Mouse (Mus musculus): ENCODE results near the gene Prcc. TPM values are rescaled to one million over a fixed set of nuclear protein-coding genes. Genes with fewer than 3 reads are reported as not detected.
"Not testable (repeated sequence)": the region's sequence is repeated elsewhere in the genome, so short reads cannot be mapped to it uniquely, and the experiment has no call there.

Prcc gene
- polyA plus RNA-seq, 1 experiment from 2014 or later = 6.5 TPM

GRCm38 (mm10) chr3:87903821-87904220 is 18.4 kb upstream of the Prcc start:
- peaks cover 72% of the 10 kb centered on the region for H3K4me1 ChIP-seq (replicated peaks)
- H3K4me3 ChIP-seq (replicated peaks) = no peak overlapping the region
- ATAC-seq (ENCODE audit: insufficient read depth) = no peak

GRCm38 (mm10) chr3:87901959-87902358 is 16.6 kb upstream of the Prcc start:
- H3K4me1 ChIP-seq (replicated peaks) = peaks cover 57% of the 10 kb centered on the region
- H3K27me3 ChIP-seq; ATAC-seq (ENCODE audit: insufficient read depth); H3K36me3 ChIP-seq (replicated peaks); H3K4me3 ChIP-seq (replicated peaks); H3K9me3 ChIP-seq (replicated peaks); H3K9ac ChIP-seq: not testable (repeated sequence)
- H3K27ac ChIP-seq (replicated peaks) = peak overlapping the region; percentile 96
- H3K4me2 ChIP-seq = peak overlapping the region; percentile 66
- 43% methylated on average over 6 of the region's 6 CpGs for WGBS (ENCODE audit: insufficient replicate concordance)

More at GRCm38 (mm10) chr3:87903821-87904220, 18.4 kb upstream of the Prcc start:
- Histone ChIP-seq H3K27ac (replicated peaks) (peak overlapping the region; percentile 72), H3K4me2 (no peak overlapping the region), H3K27me3 (no peaks in the 10 kb centered on the region), H3K9me3 (replicated peaks) (no peaks in the 10 kb centered on the region), H3K36me3 (replicated peaks) (no peaks in the 10 kb centered on the region), H3K9ac (0 out of 2 replicates have a peak overlapping the region, but pooled peaks have one; percentile 15)
- 53% methylated on average over 5 of the region's 5 CpGs for WGBS (ENCODE audit: insufficient replicate concordance)

- peak overlapping the region; percentile 37 for H3K4me3 ChIP-seq (replicated peaks)
- no peaks in the 10 kb centered on the region for H3K36me3 ChIP-seq (replicated peaks)
- WGBS (ENCODE audit: insufficient replicate concordance) = 8% methylated on average over 1 of the region's 1 CpGs
- H3K27ac ChIP-seq (replicated peaks) = peak overlapping the region; percentile 96
- H3K9ac ChIP-seq = peak overlapping the region; percentile 42
- peaks cover 57% of the 10 kb centered on the region for H3K4me1 ChIP-seq (replicated peaks)
- peak; percentile 76 for ATAC-seq (ENCODE audit: insufficient read depth)
- peak overlapping the region; percentile 66 for H3K4me2 ChIP-seq
- no peaks in the 10 kb centered on the region for H3K27me3 ChIP-seq
- H3K9me3 ChIP-seq (replicated peaks) = no peaks in the 10 kb centered on the region
These were observed 15.7 kb upstream of the Prcc start for GRCm38 (mm10) chr3:87901036-87901624.

DNA sequence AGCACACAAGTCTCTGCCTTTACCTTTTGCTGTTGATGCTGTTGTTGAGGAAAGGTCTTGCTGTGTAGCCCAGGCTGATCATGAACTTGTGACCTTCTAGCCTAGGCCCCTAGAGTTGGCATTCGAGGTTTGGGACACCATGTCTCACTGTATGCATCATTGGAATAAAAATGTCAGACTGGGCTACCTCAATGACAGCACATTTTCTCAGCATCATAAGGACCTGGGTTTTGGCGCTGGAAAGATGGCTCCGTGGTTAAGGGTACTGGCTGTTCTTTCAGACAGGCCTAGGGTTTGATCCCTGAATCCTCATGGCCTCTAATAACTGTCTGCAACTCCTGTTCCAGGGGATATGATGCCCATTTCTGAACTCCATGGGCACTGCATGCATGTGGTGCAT is 14.4 kb upstream of the Prcc start:
- no peak overlapping the region for H3K4me3 ChIP-seq (replicated peaks)
- no peaks in the 10 kb centered on the region for H3K36me3 ChIP-seq (replicated peaks)
- H3K4me1 ChIP-seq (replicated peaks) = peaks cover 46% of the 10 kb centered on the region
- H3K9ac ChIP-seq = no peak overlapping the region
- H3K27me3 ChIP-seq = no peaks in the 10 kb centered on the region
- ATAC-seq (ENCODE audit: insufficient read depth) = no peak
- no peaks in the 10 kb centered on the region for H3K9me3 ChIP-seq (replicated peaks)
- WGBS (ENCODE audit: insufficient replicate concordance) = 82% methylated on average over 3 of the region's 3 CpGs
- H3K4me2 ChIP-seq = no peak overlapping the region
- peak overlapping the region; percentile 29; the same call in 1 of the 2 replicates for H3K27ac ChIP-seq (replicated peaks)

GRCm38 (mm10) chr3:87899266-87899665 is 13.9 kb upstream of the Prcc start:
- no peak for ATAC-seq (ENCODE audit: insufficient read depth)
- no peak overlapping the region for H3K4me2 ChIP-seq
- peaks cover 43% of the 10 kb centered on the region for H3K4me1 ChIP-seq (replicated peaks)
- H3K27me3 ChIP-seq = no peaks in the 10 kb centered on the region
- WGBS (ENCODE audit: insufficient replicate concordance) = 60% methylated on average over 3 of the region's 3 CpGs
- no peaks in the 10 kb centered on the region for H3K9me3 ChIP-seq (replicated peaks)
- H3K4me3 ChIP-seq (replicated peaks) = no peak overlapping the region
- no peak overlapping the region for H3K9ac ChIP-seq
- H3K27ac ChIP-seq (replicated peaks) = 0 out of 2 replicates have a peak overlapping the region, but pooled peaks have one; percentile 29
- no peaks in the 10 kb centered on the region for H3K36me3 ChIP-seq (replicated peaks)

DNA sequence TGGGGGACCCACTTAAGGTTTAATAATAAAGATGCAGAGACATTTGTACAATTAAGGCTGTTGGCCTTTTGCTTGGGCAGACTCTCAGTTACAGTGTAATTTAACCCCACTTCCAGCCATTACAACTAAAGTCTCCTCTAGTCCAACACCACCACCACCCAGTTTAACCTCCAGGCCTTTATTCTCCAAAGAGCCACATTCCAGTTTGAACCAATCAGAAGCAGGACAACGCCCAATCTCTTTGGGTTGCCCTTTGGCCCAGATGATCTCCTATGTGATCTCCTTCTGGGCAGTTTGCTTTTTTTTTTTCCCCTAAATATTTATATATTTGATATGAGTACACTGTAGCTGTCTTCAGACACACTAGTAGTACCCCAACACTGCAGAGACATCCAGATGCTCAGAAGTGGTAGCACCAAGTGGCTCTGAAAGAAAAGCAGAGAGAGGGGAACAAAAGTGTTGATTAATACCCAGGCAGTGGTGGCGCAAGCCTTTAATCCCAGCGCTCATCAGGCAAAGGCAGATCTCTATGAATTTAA is 8.0 kb upstream of the Prcc start:
- WGBS (ENCODE audit: insufficient replicate concordance) = 73% methylated on average over 3 of the region's 3 CpGs
- Histone ChIP-seq H3K9ac (no peak overlapping the region), H3K9me3 (replicated peaks) (no peaks in the 10 kb centered on the region), H3K4me1 (replicated peaks) (peaks cover 15% of the 10 kb centered on the region), H3K27me3 (no peaks in the 10 kb centered on the region), H3K4me3 (replicated peaks) (no peak overlapping the region), H3K36me3 (replicated peaks) (no peaks in the 10 kb centered on the region), H3K27ac (replicated peaks) (peak overlapping the region; percentile 14), H3K4me2 (no peak overlapping the region)
- ATAC-seq (ENCODE audit: insufficient read depth) = no peak

DNA sequence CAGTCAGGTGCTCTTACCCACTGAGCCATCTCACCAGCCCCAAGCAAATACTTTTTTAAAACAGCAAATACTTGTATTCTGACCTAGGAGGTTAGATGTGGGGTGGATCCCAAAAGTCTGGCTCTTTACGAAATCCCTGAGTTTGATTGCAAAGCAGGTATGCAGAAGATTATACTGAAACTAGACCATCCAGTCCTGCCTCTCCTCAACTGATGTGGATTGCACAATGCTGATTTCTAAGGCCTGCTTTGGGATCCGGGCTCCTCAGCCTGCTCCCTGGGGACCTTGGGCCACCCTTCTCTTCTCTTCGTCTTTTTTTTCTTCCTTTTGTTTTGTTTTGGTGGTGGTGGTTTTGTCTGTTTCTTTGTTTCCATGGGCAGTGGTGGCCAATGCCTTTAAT is 6.1 kb upstream of the Prcc start:
- peaks cover 21% of the 10 kb centered on the region for H3K4me1 ChIP-seq (replicated peaks)
- no peaks in the 10 kb centered on the region for H3K9me3 ChIP-seq (replicated peaks)
- ATAC-seq (ENCODE audit: insufficient read depth) = no peak
- H3K4me2 ChIP-seq = no peak overlapping the region
- H3K9ac ChIP-seq = no peak overlapping the region
- H3K27ac ChIP-seq (replicated peaks) = no peak overlapping the region
- WGBS (ENCODE audit: insufficient replicate concordance) = 74% methylated on average over 3 of the region's 3 CpGs
- H3K4me3 ChIP-seq (replicated peaks) = no peak overlapping the region
- H3K27me3 ChIP-seq = no peaks in the 10 kb centered on the region
- no peaks in the 10 kb centered on the region for H3K36me3 ChIP-seq (replicated peaks)

- 72% methylated on average over 4 of the region's 4 CpGs for WGBS (ENCODE audit: insufficient replicate concordance)
- not testable (repeated sequence) for H3K27ac ChIP-seq (replicated peaks); H3K9ac ChIP-seq; H3K4me3 ChIP-seq (replicated peaks); H3K9me3 ChIP-seq (replicated peaks); ATAC-seq (ENCODE audit: insufficient read depth); H3K36me3 ChIP-seq (replicated peaks); H3K4me2 ChIP-seq; H3K27me3 ChIP-seq
- H3K4me1 ChIP-seq (replicated peaks) = peaks cover 29% of the 10 kb centered on the region
These were observed 2.0 kb upstream of the Prcc start for GRCm38 (mm10) chr3:87887400-87887799.

GRCm38 (mm10) chr3:87886416-87886815 is 1.0 kb upstream of the Prcc start:
- peaks cover 30% of the 10 kb centered on the region for H3K4me1 ChIP-seq (replicated peaks)
- no peaks in the 10 kb centered on the region for H3K27me3 ChIP-seq
- H3K9ac ChIP-seq = peak overlapping the region; percentile 48; the same call in 1 of the 2 replicates
- H3K27ac ChIP-seq (replicated peaks) = peak overlapping the region; percentile 91
- no peak for ATAC-seq (ENCODE audit: insufficient read depth)
- no peaks in the 10 kb centered on the region for H3K9me3 ChIP-seq (replicated peaks)
- peak overlapping the region; percentile 71 for H3K4me3 ChIP-seq (replicated peaks)
- H3K36me3 ChIP-seq (replicated peaks) = 0 out of 2 replicates have a peak, but pooled peaks cover 4% of the 10 kb centered on the region
- WGBS (ENCODE audit: insufficient replicate concordance) = 77% methylated on average over 6 of the region's 6 CpGs
- H3K4me2 ChIP-seq = peak overlapping the region; percentile 81

DNA sequence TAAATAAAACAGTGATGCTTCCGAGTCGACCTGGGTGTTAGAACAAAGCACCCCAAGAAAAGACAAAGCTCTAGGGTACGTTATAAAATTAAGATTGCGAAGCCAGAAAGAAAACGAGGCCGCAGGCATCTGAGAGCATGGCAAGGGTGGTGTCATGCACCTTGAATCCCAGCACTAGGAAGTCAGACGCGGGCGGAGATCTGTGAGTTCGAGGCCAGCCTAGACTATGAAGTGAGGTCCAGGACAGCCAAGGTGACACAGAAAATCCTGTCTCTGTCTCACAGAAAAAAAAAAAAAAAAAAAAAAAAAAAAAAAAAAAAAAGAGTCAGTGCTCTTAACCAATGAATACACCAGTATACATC is 577 bp upstream of the Prcc start:
- peak overlapping the region; percentile 48; the same call in 1 of the 2 replicates for H3K9ac ChIP-seq
- H3K36me3 ChIP-seq (replicated peaks) = peaks cover 8% of the 10 kb centered on the region; the same call in 1 of the 2 replicates
- H3K4me1 ChIP-seq (replicated peaks) = peaks cover 30% of the 10 kb centered on the region
- H3K27ac ChIP-seq (replicated peaks) = peak overlapping the region; percentile 91
- no peaks in the 10 kb centered on the region for H3K9me3 ChIP-seq (replicated peaks)
- ATAC-seq (ENCODE audit: insufficient read depth) = peak; percentile 6
- no peaks in the 10 kb centered on the region for H3K27me3 ChIP-seq
- WGBS (ENCODE audit: insufficient replicate concordance) = 6% methylated on average over 10 of the region's 10 CpGs
- H3K4me3 ChIP-seq (replicated peaks) = peak overlapping the region; percentile 71
- H3K4me2 ChIP-seq = peak overlapping the region; percentile 81

- Histone ChIP-seq H3K9me3 (replicated peaks) (no peaks in the 10 kb centered on the region), H3K4me2 (peak overlapping the region; percentile 81), H3K4me1 (replicated peaks) (peaks cover 30% of the 10 kb centered on the region), H3K4me3 (replicated peaks) (peak overlapping the region; percentile 71), H3K27me3 (no peaks in the 10 kb centered on the region), H3K9ac (peak overlapping the region; percentile 77), H3K27ac (replicated peaks) (peak overlapping the region; percentile 91), H3K36me3 (replicated peaks) (peaks cover 20% of the 10 kb centered on the region)
- ATAC-seq (ENCODE audit: insufficient read depth) = no peak; the same call in 1 of the 2 replicates
- WGBS (ENCODE audit: insufficient replicate concordance) = 0% methylated on average over 28 of the region's 28 CpGs
These were observed 628 bp downstream of the Prcc start for GRCm38 (mm10) chr3:87884708-87885251.

Data from liver, embryonic 15.5 days (tissue).